Mouse (Mus musculus): ENCODE data around the gene Leng9. TPM values are rescaled to one million over a fixed set of nuclear protein-coding genes. Genes with fewer than 3 reads are reported as not detected.

The Leng9 gene
- polyA plus RNA-seq, 1 experiment from 2014 or later: 6.8 TPM

DNA sequence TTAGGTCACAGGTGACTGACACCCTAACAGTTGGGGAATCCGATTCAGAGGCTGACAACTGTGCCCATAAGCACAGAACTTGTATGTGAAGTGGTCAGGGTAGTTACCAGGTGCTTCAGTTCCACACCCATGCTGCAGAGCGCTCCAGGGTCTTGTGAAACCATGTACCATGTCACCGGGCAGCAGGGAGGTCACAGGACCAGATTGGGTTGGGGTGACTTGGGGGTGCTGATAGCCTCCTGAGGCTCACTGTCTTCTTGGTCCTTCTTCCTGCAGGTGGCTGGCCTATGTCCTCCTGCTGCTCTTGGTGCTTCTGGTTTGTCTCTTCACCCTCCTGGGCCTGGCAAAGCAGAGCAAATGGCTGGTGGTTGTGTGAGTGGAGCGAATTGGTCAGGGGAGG, 22.3 kb downstream of the Leng9 start:
- no peak for ATAC-seq
- 84% methylated on average over 4 of the region's 4 CpGs for WGBS
- H3K27ac ChIP-seq (ENCODE audit: low read length): no peak overlapping the region
- H3K4me3 ChIP-seq (ENCODE audit: low read length): no peak overlapping the region
- H3K9ac ChIP-seq (ENCODE audit: low read depth, low read length): no peak overlapping the region
- no peaks in the 10 kb centered on the region for H3K9me3 ChIP-seq (ENCODE audit: control insufficient read depth, low read length)
- H3K4me1 ChIP-seq (ENCODE audit: control insufficient read depth, insufficient read depth, low read length): peaks cover 3% of the 10 kb centered on the region; the same call in 1 of the 2 replicates
- no peaks in the 10 kb centered on the region for H3K36me3 ChIP-seq (ENCODE audit: control insufficient read depth, insufficient read depth, low read length)
- H3K27me3 ChIP-seq (replicated peaks; ENCODE audit: control insufficient read depth, insufficient read depth, low read length): no peaks in the 10 kb centered on the region
- no peak overlapping the region for H3K4me2 ChIP-seq (ENCODE audit: low read depth, low read length)

DNA sequence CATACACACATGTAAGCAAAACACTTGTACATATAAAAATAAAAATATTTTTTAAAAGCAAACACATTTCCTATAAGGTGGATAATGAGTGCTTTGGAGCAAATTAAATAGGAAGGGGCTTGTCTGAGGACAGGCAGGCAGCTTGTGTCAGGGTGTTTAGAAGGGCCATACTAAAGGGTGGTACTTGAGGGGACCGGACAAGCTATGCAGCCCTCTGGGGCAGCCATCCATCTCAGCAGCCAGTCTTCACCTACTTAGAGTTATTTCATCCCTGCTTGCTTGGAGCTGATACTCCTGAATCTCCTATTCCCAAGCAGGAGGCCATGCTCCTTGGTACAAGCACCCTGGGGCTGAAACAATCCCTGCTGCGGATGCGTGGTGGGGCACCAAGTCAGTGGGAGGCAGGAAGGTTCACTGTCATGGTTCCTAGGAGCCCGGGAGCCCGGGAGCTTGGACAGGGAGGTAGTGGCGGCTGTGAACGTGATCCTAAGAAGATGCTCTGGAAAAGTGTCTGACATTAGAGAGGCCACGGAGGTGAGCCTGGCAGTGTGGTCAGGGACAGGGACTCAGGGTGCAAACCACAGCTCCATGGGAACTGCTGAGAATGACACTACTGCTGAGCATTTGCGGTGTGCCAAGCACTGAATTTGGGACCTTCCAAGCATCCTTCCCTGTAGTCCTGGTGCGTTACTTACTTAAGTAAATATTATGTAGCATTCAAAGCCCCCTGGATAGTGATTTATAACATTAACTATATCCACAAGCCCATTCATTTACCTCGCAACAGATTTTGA, 23.0 kb downstream of the Leng9 start:
- Histone ChIP-seq H3K27ac (ENCODE audit: low read length) (no peak overlapping the region), H3K4me3 (ENCODE audit: low read length) (no peak overlapping the region), H3K4me1 (ENCODE audit: control insufficient read depth, insufficient read depth, low read length) (peaks cover 3% of the 10 kb centered on the region; the same call in 1 of the 2 replicates), H3K4me2 (ENCODE audit: low read depth, low read length) (no peak overlapping the region), H3K9me3 (ENCODE audit: control insufficient read depth, low read length) (no peaks in the 10 kb centered on the region), H3K36me3 (ENCODE audit: control insufficient read depth, insufficient read depth, low read length) (no peaks in the 10 kb centered on the region), H3K27me3 (replicated peaks; ENCODE audit: control insufficient read depth, insufficient read depth, low read length) (no peaks in the 10 kb centered on the region), H3K9ac (ENCODE audit: low read depth, low read length) (no peak overlapping the region)
- WGBS: 88% methylated on average over 11 of the region's 11 CpGs
- no peak for ATAC-seq

DNA sequence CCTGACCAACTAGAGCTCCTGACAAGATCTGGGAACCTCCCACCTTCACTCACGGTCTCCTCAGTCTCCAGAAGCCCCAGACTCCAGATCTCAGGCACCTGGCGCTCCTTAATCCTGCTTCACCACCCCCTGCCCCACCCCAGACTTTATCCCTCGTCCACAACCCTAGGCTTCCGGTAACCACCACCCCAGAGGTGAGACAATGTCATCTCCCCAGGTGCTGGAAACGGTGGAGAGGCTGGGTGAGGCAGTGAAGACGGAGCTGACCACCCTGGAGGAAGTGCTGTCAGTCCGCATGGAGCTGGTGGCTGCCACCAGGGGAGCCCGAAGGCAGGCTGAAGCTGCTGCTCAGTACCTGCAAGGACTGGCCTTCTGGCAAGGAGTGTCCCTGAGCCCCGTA, 24.9 kb downstream of the Leng9 start:
- Histone ChIP-seq H3K4me1 (ENCODE audit: control insufficient read depth, insufficient read depth, low read length) (no peaks in the 10 kb centered on the region; the same call in 1 of the 2 replicates), H3K27ac (ENCODE audit: low read length) (no peak overlapping the region), H3K4me3 (ENCODE audit: low read length) (no peak overlapping the region), H3K4me2 (ENCODE audit: low read depth, low read length) (no peak overlapping the region), H3K36me3 (ENCODE audit: control insufficient read depth, insufficient read depth, low read length) (no peaks in the 10 kb centered on the region), H3K27me3 (replicated peaks; ENCODE audit: control insufficient read depth, insufficient read depth, low read length) (peaks cover 6% of the 10 kb centered on the region; the same call in 1 of the 2 replicates), H3K9me3 (ENCODE audit: control insufficient read depth, low read length) (no peaks in the 10 kb centered on the region), H3K9ac (ENCODE audit: low read depth, low read length) (no peak overlapping the region)
- 20% methylated on average over 9 of the region's 9 CpGs for WGBS
- ATAC-seq: no peak

GRCm38 (mm10) chr7:4124856-4125255, 25.3 kb downstream of the Leng9 start:
- Histone ChIP-seq H3K4me3 (ENCODE audit: low read length) (no peak overlapping the region), H3K27ac (ENCODE audit: low read length) (no peak overlapping the region), H3K9me3 (ENCODE audit: control insufficient read depth, low read length) (no peaks in the 10 kb centered on the region), H3K4me2 (ENCODE audit: low read depth, low read length) (no peak overlapping the region), H3K9ac (ENCODE audit: low read depth, low read length) (no peak overlapping the region), H3K27me3 (replicated peaks; ENCODE audit: control insufficient read depth, insufficient read depth, low read length) (peaks cover 11% of the 10 kb centered on the region; the same call in 1 of the 2 replicates), H3K36me3 (ENCODE audit: control insufficient read depth, insufficient read depth, low read length) (no peaks in the 10 kb centered on the region), H3K4me1 (ENCODE audit: control insufficient read depth, insufficient read depth, low read length) (no peaks in the 10 kb centered on the region; the same call in 1 of the 2 replicates)
- 18% methylated on average over 5 of the region's 5 CpGs for WGBS
- ATAC-seq: no peak

GRCm38 (mm10) chr7:4124315-4124759, 25.8 kb downstream of the Leng9 start:
- WGBS: 2% methylated on average over 10 of the region's 10 CpGs
- Histone ChIP-seq H3K4me1 (ENCODE audit: control insufficient read depth, insufficient read depth, low read length) (peaks cover 3% of the 10 kb centered on the region; the same call in 1 of the 2 replicates), H3K4me3 (ENCODE audit: low read length) (no peak overlapping the region), H3K36me3 (ENCODE audit: control insufficient read depth, insufficient read depth, low read length) (no peaks in the 10 kb centered on the region), H3K9me3 (ENCODE audit: control insufficient read depth, low read length) (no peaks in the 10 kb centered on the region), H3K27ac (ENCODE audit: low read length) (no peak overlapping the region), H3K27me3 (replicated peaks; ENCODE audit: control insufficient read depth, insufficient read depth, low read length) (peaks cover 16% of the 10 kb centered on the region), H3K9ac (ENCODE audit: low read depth, low read length) (peak overlapping the region; percentile 19; the same call in 1 of the 2 replicates), H3K4me2 (ENCODE audit: low read depth, low read length) (no peak overlapping the region)
- peak; percentile 27; the same call in 1 of the 2 replicates for ATAC-seq

- peaks cover 22% of the 10 kb centered on the region for H3K27me3 ChIP-seq (replicated peaks; ENCODE audit: control insufficient read depth, insufficient read depth, low read length)
- no peak overlapping the region for H3K4me3 ChIP-seq (ENCODE audit: low read length)
- H3K36me3 ChIP-seq (ENCODE audit: control insufficient read depth, insufficient read depth, low read length): no peaks in the 10 kb centered on the region
- peak; percentile 53 for ATAC-seq
- 57% methylated on average over 1 of the region's 1 CpGs for WGBS
- no peak overlapping the region for H3K9ac ChIP-seq (ENCODE audit: low read depth, low read length)
- no peak overlapping the region for H3K27ac ChIP-seq (ENCODE audit: low read length)
- H3K4me2 ChIP-seq (ENCODE audit: low read depth, low read length): no peak overlapping the region
- no peaks in the 10 kb centered on the region for H3K9me3 ChIP-seq (ENCODE audit: control insufficient read depth, low read length)
- H3K4me1 ChIP-seq (ENCODE audit: control insufficient read depth, insufficient read depth, low read length): peaks cover 5% of the 10 kb centered on the region; the same call in 1 of the 2 replicates
Observed at GRCm38 (mm10) chr7:4123732-4124131, 26.4 kb downstream of the Leng9 start.

GRCm38 (mm10) chr7:4122783-4123182, 27.4 kb downstream of the Leng9 start:
- H3K9me3 ChIP-seq (ENCODE audit: control insufficient read depth, low read length): no peaks in the 10 kb centered on the region
- WGBS: 85% methylated on average over 10 of the region's 10 CpGs
- no peak overlapping the region for H3K27ac ChIP-seq (ENCODE audit: low read length)
- no peak overlapping the region for H3K4me2 ChIP-seq (ENCODE audit: low read depth, low read length)
- H3K36me3 ChIP-seq (ENCODE audit: control insufficient read depth, insufficient read depth, low read length): no peaks in the 10 kb centered on the region
- H3K4me1 ChIP-seq (ENCODE audit: control insufficient read depth, insufficient read depth, low read length): peaks cover 5% of the 10 kb centered on the region; the same call in 1 of the 2 replicates
- H3K9ac ChIP-seq (ENCODE audit: low read depth, low read length): no peak overlapping the region
- ATAC-seq: no peak
- no peak overlapping the region for H3K4me3 ChIP-seq (ENCODE audit: low read length)
- H3K27me3 ChIP-seq (replicated peaks; ENCODE audit: control insufficient read depth, insufficient read depth, low read length): peaks cover 26% of the 10 kb centered on the region

DNA sequence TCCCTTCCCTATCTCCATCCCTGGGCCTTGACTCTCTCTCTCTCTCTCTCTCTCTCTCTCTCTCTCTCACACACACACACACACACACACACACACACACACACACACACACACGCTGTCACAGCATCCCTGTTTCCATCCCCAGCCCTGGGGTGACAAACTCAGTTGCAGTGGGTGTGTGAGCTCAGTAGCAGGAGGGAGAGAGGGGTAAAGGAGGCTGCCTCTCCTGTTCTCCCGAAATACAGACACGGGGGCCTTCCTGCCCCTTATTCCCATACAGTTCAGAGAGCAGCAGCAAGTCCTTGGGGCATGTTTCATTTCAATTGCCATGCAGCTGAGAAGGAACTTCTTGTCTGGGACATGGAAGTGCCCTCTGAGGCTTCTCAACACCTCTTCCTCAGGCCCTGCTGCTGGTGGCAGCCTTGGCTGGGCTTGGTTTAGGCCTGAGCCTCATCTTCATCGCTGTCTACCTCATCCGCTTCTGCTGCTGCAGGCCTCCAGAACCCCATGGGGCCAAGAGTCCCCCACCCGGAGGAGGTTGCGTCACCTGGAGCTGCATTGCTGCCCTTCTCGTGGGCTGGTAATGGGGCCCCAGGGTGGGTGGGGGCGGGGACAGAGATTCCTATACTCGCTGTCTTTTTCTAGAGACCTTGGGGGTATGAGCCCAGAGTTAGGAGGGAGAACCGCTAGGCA, 28.0 kb downstream of the Leng9 start:
- peaks cover 26% of the 10 kb centered on the region for H3K27me3 ChIP-seq (replicated peaks; ENCODE audit: control insufficient read depth, insufficient read depth, low read length)
- ATAC-seq: no peak
- no peak overlapping the region for H3K4me2 ChIP-seq (ENCODE audit: low read depth, low read length)
- H3K4me1 ChIP-seq (ENCODE audit: control insufficient read depth, insufficient read depth, low read length): peaks cover 5% of the 10 kb centered on the region; the same call in 1 of the 2 replicates
- no peaks in the 10 kb centered on the region for H3K36me3 ChIP-seq (ENCODE audit: control insufficient read depth, insufficient read depth, low read length)
- no peak overlapping the region for H3K4me3 ChIP-seq (ENCODE audit: low read length)
- H3K9ac ChIP-seq (ENCODE audit: low read depth, low read length): no peak overlapping the region
- no peak overlapping the region for H3K27ac ChIP-seq (ENCODE audit: low read length)
- WGBS: 53% methylated on average over 11 of the region's 11 CpGs
- no peaks in the 10 kb centered on the region for H3K9me3 ChIP-seq (ENCODE audit: control insufficient read depth, low read length)
